Mouse (Mus musculus) CH12.LX (cell line): ENCODE data around the gene 6030408B16Rik. TPM values are rescaled to one million over a fixed set of nuclear protein-coding genes. Genes with fewer than 3 reads are reported as not detected.
A peak's percentile ranks its signal among the peaks of the same experiment; 100 is the strongest.

Source experiments
- DNase-seq: peaks from one replicate; pipeline ENCODE4 v3.0.0-alpha.2; 2013; ENCODE audit errors: extremely low read depth
- H3K27ac ChIP-seq: 2 replicates; pipeline ENCODE4 v1.5.1; 2012; ENCODE audit warnings: low read depth, mild to moderate bottlenecking, control low read depth, moderate library complexity; ENCODE audit not compliant: insufficient read depth
- H3K27me3 ChIP-seq: replicated peaks from 2 replicates; pipeline ENCODE3; 2012; ENCODE audit warnings: inconsistent platforms
- H3K36me3 ChIP-seq, 2 experiments: replicated peaks in 1 of 2; 2 replicates each; pipeline versions ENCODE3 to v1.6.1; 2012; ENCODE audit warnings: inconsistent platforms in 1 of 2, low read length in 1 of 2, mild to moderate bottlenecking in 1 of 2, mixed read lengths in 1 of 2, moderate library complexity in 1 of 2; ENCODE audit not compliant: control insufficient read depth in 1 of 2, insufficient read depth in 1 of 2
- H3K4me1 ChIP-seq, 2 experiments: 2 replicates each; pipeline ENCODE4 v1.6.1; 2012; ENCODE audit warnings: inconsistent platforms in 1 of 2, moderate library complexity in 1 of 2; ENCODE audit not compliant: insufficient read depth in 2 of 2, control insufficient read depth in 1 of 2
- H3K4me2 ChIP-seq: 2 replicates; pipeline ENCODE4 v1.6.1; 2012; ENCODE audit warnings: low read depth, mild to moderate bottlenecking, control low read depth; ENCODE audit not compliant: poor library complexity, insufficient read depth, severe bottlenecking
- H3K4me3 ChIP-seq, 3 experiments: fragments of 150-350 bp in 1 of 3; sonication (generic) in 1 of 3; replicated peaks in 1 of 3; 2 replicates each; pipeline versions ENCODE3 to v1.5.1; 2011 to 2012; ENCODE audit warnings: low read depth in 2 of 3, low read length in 2 of 3, mild to moderate bottlenecking in 2 of 3, moderate library complexity in 2 of 3, control low read depth in 1 of 3, improper control_type of control experiment in 1 of 3, inconsistent platforms in 1 of 3, mixed read lengths in 1 of 3; ENCODE audit not compliant: poor library complexity in 1 of 3
- H3K79me2 ChIP-seq: replicated peaks from 2 replicates; pipeline ENCODE4 v1.6.1; 2012; ENCODE audit warnings: mild to moderate bottlenecking, moderate library complexity; ENCODE audit not compliant: control insufficient read depth, poor library complexity, insufficient read depth, severe bottlenecking; ENCODE audit errors: extremely low read depth
- H3K9ac ChIP-seq: 2 replicates; pipeline ENCODE4 v1.6.1; 2012; ENCODE audit warnings: low read depth, mild to moderate bottlenecking, control low read depth, moderate library complexity; ENCODE audit not compliant: insufficient read depth
- H3K9me3 ChIP-seq: replicated peaks from 2 replicates; pipeline ENCODE3; 2012; ENCODE audit warnings: low read length, inconsistent platforms, mixed read lengths
- CHD2 ChIP-seq: IDR thresholded peaks from 2 replicates; pipeline ENCODE4 v1.6.1; 2011; ENCODE audit warnings: low read length, improper control_type of control experiment
- CTCF ChIP-seq, 2 experiments: IDR thresholded peaks in 1 of 2; conservative IDR thresholded peaks in 1 of 2; 2 replicates each; pipeline ENCODE4 v1.5.1; 2011 to 2012; ENCODE audit warnings: low read depth in 2 of 2, low read length in 2 of 2, improper control_type of control experiment in 1 of 2, inconsistent platforms in 1 of 2, mild to moderate bottlenecking in 1 of 2, moderate library complexity in 1 of 2
- E2F4 ChIP-seq: IDR thresholded peaks from 2 replicates; pipeline ENCODE4 v1.6.1; 2011; ENCODE audit warnings: low read depth, low read length, improper control_type of control experiment; ENCODE audit not compliant: insufficient replicate concordance
- ELF1 ChIP-seq: IDR thresholded peaks from 2 replicates; pipeline ENCODE4 v1.6.1; 2014; ENCODE audit warnings: low read depth, mild to moderate bottlenecking, inconsistent platforms, low read length, improper control_type of control experiment
- EP300 ChIP-seq: IDR thresholded peaks from 2 replicates; pipeline ENCODE4 v1.6.1; 2011; ENCODE audit warnings: low read length, improper control_type of control experiment
- GABPA ChIP-seq: IDR thresholded peaks from 2 replicates; pipeline ENCODE4 v1.6.1; 2012; ENCODE audit warnings: low read depth, low read length, improper control_type of control experiment, inconsistent platforms; ENCODE audit not compliant: insufficient replicate concordance
- HCFC1 ChIP-seq: IDR thresholded peaks from 2 replicates; pipeline ENCODE4 v1.6.1; 2012; ENCODE audit warnings: low read depth, mild to moderate bottlenecking, inconsistent platforms, low read length, improper control_type of control experiment
- IRF4 ChIP-seq: IDR thresholded peaks from 2 replicates; pipeline ENCODE4 v1.6.1; 2014; ENCODE audit warnings: low read depth, mild to moderate bottlenecking, inconsistent platforms, low read length, improper control_type of control experiment
- JUN ChIP-seq: IDR thresholded peaks from 2 replicates; pipeline ENCODE4 v1.6.1; 2011; ENCODE audit warnings: low read depth, mild to moderate bottlenecking, low read length, improper control_type of control experiment, moderate library complexity; ENCODE audit not compliant: insufficient read depth
- KAT2A ChIP-seq: IDR thresholded peaks from 2 replicates; pipeline ENCODE4 v1.6.1; 2012; ENCODE audit warnings: low read length, improper control_type of control experiment, inconsistent platforms; ENCODE audit not compliant: insufficient replicate concordance
- MAFK ChIP-seq: IDR thresholded peaks from 2 replicates; pipeline ENCODE4 v1.6.1; 2011; ENCODE audit warnings: low read length, improper control_type of control experiment; ENCODE audit not compliant: insufficient replicate concordance
- MAX ChIP-seq: IDR thresholded peaks from 2 replicates; pipeline ENCODE4 v1.6.1; 2011; ENCODE audit warnings: low read length, improper control_type of control experiment
- MAZ ChIP-seq: IDR thresholded peaks from 2 replicates; pipeline ENCODE4 v1.6.1; 2012; ENCODE audit warnings: low read depth, mild to moderate bottlenecking, inconsistent platforms, low read length, improper control_type of control experiment, moderate library complexity
- MYC ChIP-seq: IDR thresholded peaks from 2 replicates; pipeline ENCODE4 v1.6.1; 2011; ENCODE audit warnings: low read depth, mild to moderate bottlenecking, improper control_type of control experiment, low read length
- NELFE ChIP-seq: IDR thresholded peaks from 2 replicates; pipeline ENCODE4 v1.6.1; 2011; ENCODE audit warnings: low read depth, low read length, improper control_type of control experiment
- PAX5 ChIP-seq: IDR thresholded peaks from 2 replicates; pipeline ENCODE4 v1.6.1; 2012; ENCODE audit warnings: low read length, inconsistent platforms, mixed read lengths
- POLR2A ChIP-seq: IDR thresholded peaks from 2 replicates; pipeline ENCODE4 v1.6.1; 2011; ENCODE audit warnings: low read depth, mild to moderate bottlenecking, improper control_type of control experiment, low read length
- POLR2AphosphoS2 ChIP-seq: IDR thresholded peaks from 2 replicates; pipeline ENCODE4 v1.6.1; 2011; ENCODE audit warnings: low read depth, low read length, improper control_type of control experiment
- RAD21 ChIP-seq: IDR thresholded peaks from 2 replicates; pipeline ENCODE4 v1.6.1; 2011; ENCODE audit warnings: low read depth, mild to moderate bottlenecking, low read length, improper control_type of control experiment, moderate library complexity
- RCOR1 ChIP-seq: conservative IDR thresholded peaks from 2 replicates; pipeline ENCODE4 v1.6.1; 2012; ENCODE audit warnings: low read depth, mild to moderate bottlenecking, inconsistent platforms, low read length, improper control_type of control experiment
- SMC3 ChIP-seq: IDR thresholded peaks from 2 replicates; pipeline ENCODE4 v1.6.1; 2011; ENCODE audit warnings: low read depth, low read length, improper control_type of control experiment
- TBP ChIP-seq: conservative IDR thresholded peaks from 2 replicates; pipeline ENCODE4 v1.6.1; 2011; ENCODE audit warnings: low read depth, low read length, improper control_type of control experiment
- UBTF ChIP-seq: IDR thresholded peaks from 2 replicates; pipeline ENCODE4 v1.6.1; 2012; ENCODE audit warnings: low read depth, mild to moderate bottlenecking, inconsistent platforms, low read length, improper control_type of control experiment, moderate library complexity
- USF2 ChIP-seq: conservative IDR thresholded peaks from 2 replicates; pipeline ENCODE4 v1.6.1; 2011; ENCODE audit warnings: low read depth, low read length, improper control_type of control experiment
- ZC3H11A ChIP-seq: IDR thresholded peaks from 2 replicates; pipeline ENCODE4 v1.6.1; 2012; ENCODE audit warnings: low read depth, mild to moderate bottlenecking, inconsistent platforms, low read length, improper control_type of control experiment
- ZKSCAN1 ChIP-seq: IDR thresholded peaks from 2 replicates; pipeline ENCODE4 v1.6.1; 2012; ENCODE audit warnings: low read depth, inconsistent platforms, low read length, improper control_type of control experiment, borderline replicate concordance
- ZMIZ1 ChIP-seq: IDR thresholded peaks from 2 replicates; pipeline ENCODE4 v1.6.1; 2012; ENCODE audit warnings: low read depth, mild to moderate bottlenecking, inconsistent platforms, low read length, improper control_type of control experiment
- ZNF384 ChIP-seq: IDR thresholded peaks from 2 replicates; pipeline ENCODE4 v1.6.1; 2012; ENCODE audit warnings: low read depth, low read length, improper control_type of control experiment, inconsistent platforms
- dilution Hi-C: fragments of 300-500 bp; cut with MboI; formaldehyde crosslinking; loops from 2 replicates; pipeline ENCODE4 v1.14.3; 2020; ENCODE audit warnings: low sequenced_read_pairs; ENCODE audit not compliant: extremely low pct_unique_long_range_greater_than_20kb, extremely low pct_ligation_motif_present
- in situ Hi-C: fragments of 300-500 bp; cut with MboI; formaldehyde crosslinking; loops from 3 replicates; pipeline ENCODE4 v1.14.3; 2019; ENCODE audit warnings: low sequenced_read_pairs, low pct_ligation_motif_present, low pct_unique_long_range_greater_than_20kb, mixed read lengths
- polyA plus RNA-seq: library from polyadenylated mRNA; unstranded; fragments of >175 nt; gene quantifications from 2 replicates; pipeline ENCODE4 v1.2.1, GENCODE M21; 2012; ENCODE audit warnings: low read depth; ENCODE audit not compliant: insufficient read length
- total RNA-seq, 2 experiments: library from RNA; depleted of rRNA; stranded (reverse); fragments of 300-350 nt in 1 of 2; fragments of >200 nt in 1 of 2; gene quantifications; 2 replicates each; pipeline ENCODE4 v1.2.3; 2012 to 2014

6030408B16Rik gene
- total and polyA plus RNA-seq, 3 experiments = 0.13 to 0.17 TPM; not detected in 1

DNA sequence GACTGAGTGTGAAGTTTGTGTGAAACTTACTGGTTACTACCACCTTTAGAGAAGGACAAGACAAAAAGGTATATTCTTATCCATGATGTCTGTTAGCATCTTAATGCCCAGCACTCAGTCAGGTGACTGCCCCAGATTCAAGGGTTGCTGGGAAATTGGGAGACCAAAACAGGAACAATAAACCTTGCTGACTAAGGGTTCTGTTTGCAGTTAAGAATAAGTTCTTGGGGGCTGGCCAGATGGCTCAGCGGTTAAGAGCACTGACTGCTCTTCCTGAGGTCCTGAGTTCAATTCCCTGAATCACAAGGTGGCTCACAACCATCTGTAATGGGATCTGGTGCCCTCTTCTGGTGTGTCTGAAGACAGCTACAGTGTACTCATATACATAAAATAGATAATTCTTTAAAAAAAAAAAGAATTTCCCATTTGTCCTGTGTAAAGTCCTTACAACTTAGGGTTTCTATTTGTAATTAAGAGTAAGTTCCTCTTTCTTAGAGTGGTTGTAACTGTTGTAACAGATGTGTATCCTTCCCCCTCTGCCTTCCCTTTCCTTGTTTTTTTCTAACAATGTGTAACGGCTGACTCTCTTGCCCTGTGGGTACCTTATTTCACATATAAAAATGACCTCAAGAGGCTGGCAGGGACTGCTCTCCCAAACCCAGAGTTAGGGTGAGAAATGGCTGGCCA, 24.9 kb downstream of the 6030408B16Rik start:
- H3K9ac ChIP-seq = no peak overlapping the region
- no peak for TF ChIP-seq MAX
- no peak for TF ChIP-seq CTCF (conservative IDR thresholded peaks at IDR 0.05 in 1 of 2, IDR thresholded peaks at IDR 0.05 in 1 of 2; ENCODE audit: low read depth in 2 of 2, low read length in 2 of 2)
- TF ChIP-seq ELF1 = no peak
- no peak for TF ChIP-seq E2F4
- TF ChIP-seq TBP = peak; percentile 81
- TF ChIP-seq ZKSCAN1 = no peak
- TF ChIP-seq ZC3H11A = no peak
- TF ChIP-seq ZNF384 = peak; percentile 60
- no peak for TF ChIP-seq IRF4
- no peak for TF ChIP-seq JUN
- TF ChIP-seq EP300 = no peak
- TF ChIP-seq MAFK = no peak
- no peak for TF ChIP-seq RAD21
- TF ChIP-seq, all 38 proteins: peak for 2
- DNase-seq = peak; percentile 34
- Histone ChIP-seq H3K4me2 (no peak overlapping the region), H3K4me1 (peaks cover 25 to 59% of the 10 kb centered on the region in 2 experiments), H3K36me3 (no peaks in the 10 kb centered on the region), H3K9me3 (peaks cover 7% of the 10 kb centered on the region), H3K27ac (no peak overlapping the region), H3K27me3 (peaks cover 12% of the 10 kb centered on the region), H3K79me2 (no peaks in the 10 kb centered on the region), H3K4me3 (no peak overlapping the region)
- in situ Hi-C loops (no loop called here), dilution Hi-C loops (no loop called here)

DNA sequence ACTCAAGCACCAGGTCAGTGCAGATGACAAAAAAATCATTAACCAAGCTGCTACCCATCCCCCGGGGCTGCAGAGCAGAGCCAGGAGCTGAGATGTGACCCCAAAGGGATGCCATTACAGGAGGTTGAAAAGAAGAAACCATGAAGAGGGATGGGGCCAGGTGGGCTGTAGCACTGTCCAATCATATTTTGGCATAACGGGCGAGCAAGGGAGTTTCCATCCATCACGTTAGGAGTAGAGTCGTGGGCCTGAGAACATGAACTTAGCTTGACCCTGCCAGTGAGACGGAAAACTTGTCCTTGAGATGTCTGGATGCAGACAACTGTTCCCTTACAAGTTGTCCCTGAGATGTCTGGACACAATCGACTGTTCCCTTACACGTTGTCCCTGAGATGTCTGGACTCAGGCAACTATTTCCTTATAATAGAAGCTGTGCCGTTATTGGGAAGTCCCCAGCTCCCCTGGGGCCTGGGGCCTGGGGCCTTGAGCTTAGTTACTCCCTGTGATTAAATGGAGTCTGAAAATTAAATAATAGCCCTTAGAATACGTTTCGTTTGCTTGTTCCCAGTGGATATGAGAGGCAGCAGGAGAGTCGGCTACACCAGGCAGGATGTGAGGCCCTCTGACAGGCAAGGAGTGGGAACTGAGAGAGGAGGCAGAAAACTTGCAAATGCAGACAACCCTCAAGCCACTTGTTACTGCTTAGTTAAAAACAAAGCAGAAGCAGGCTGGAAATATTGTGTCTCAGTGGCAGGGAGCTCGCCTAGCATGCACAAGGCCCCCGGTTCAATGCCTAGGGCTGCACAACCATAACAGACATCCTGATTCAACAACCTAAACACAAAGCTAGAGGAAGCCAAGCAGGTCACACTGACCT, 26.1 kb downstream of the 6030408B16Rik start:
- in situ Hi-C loops = no loop called here
- Histone ChIP-seq H3K4me3 (no peak overlapping the region), H3K9me3 (peaks cover 11% of the 10 kb centered on the region), H3K79me2 (no peaks in the 10 kb centered on the region), H3K27ac (peak overlapping the region; percentile 59), H3K9ac (no peak overlapping the region; the same call in 1 of the 2 replicates), H3K27me3 (peaks cover 4% of the 10 kb centered on the region), H3K36me3 (no peaks in the 10 kb centered on the region), H3K4me1 (peaks cover 25 to 59% of the 10 kb centered on the region in 2 experiments), H3K4me2 (peak overlapping the region; percentile 50)
- dilution Hi-C loops = no loop called here
- peak; percentile 83 for DNase-seq
- TF ChIP-seq EP300 (peak; percentile 63), POLR2A (0 out of 2 replicates have a peak, but pooled peaks have one; percentile 29), POLR2AphosphoS2 (no peak), SMC3 (no peak), PAX5 (no peak), USF2 (no peak), GABPA (no peak), CHD2 (peak; percentile 58), NELFE (peak; percentile 38; the same call in 1 of the 2 replicates), IRF4 (peak; percentile 49), ZMIZ1 (no peak), ZNF384 (peak; percentile 36; the same call in 1 of the 2 replicates), KAT2A (0 out of 2 replicates have a peak, but pooled peaks have one; percentile 49), MAZ (peak; percentile 68; the same call in 1 of the 2 replicates), UBTF (no peak), RAD21 (no peak), TBP (peak; percentile 97), HCFC1 (no peak), MAX (peak; percentile 64), ELF1 (no peak), MYC (0 out of 2 replicates have a peak, but pooled peaks have one; percentile 44), RCOR1 (peak; percentile 76; the same call in 1 of the 2 replicates)
